Mouse (Mus musculus): Measurements from ENCODE around the gene Tgfb2. TPM values are rescaled to one million over a fixed set of nuclear protein-coding genes. Genes with fewer than 3 reads are reported as not detected.

The Tgfb2 gene
- polyA plus RNA-seq, 1 experiment, result not detected

DNA sequence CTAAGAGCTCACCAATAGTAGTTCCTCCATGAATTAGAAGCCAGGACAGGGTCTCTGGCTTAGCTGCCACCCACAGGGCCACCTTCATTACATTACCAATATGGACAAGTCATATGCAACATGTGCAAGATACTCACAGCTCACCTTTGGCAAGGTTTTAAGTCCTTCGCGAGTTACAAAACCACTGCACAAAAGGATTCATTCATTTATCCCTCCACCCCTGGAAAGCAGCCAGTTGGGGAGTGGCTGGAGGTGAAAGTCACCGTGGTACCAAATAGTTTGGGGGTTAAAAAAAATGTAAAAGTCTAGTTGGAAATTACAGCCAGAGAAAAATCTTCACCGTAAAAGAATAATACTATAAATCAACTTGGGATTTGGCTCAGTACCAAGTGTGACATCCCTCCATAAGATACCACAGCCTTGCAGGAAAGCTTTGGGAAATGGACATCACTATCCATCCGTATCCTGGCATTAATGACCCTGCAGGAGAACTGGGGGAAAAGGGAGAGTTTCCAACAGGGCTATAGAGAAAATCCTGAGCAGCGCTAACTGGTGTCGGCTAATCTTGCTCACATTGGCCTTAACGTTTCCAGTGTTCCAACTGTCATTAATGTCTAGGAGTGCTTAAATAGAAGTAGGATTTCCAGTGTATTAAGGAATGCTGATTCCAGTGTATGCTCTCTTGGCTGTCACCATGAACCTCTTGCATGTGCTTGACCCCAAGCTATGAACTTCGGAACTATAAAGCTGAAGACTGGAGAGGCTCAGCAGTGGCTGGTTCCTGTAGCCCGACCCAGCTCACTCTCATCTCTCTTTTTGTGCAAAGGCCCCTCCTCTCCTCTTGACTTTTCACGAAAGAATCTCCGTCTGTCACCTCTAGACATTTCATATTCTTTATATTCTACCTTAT lies 68.2 kb downstream of the Tgfb2 start:
- TF ChIP-seq TAL1 (IDR thresholded peaks at IDR 0.05; ENCODE audit: low read length) (no peak), GATA1 (IDR thresholded peaks at IDR 0.05; ENCODE audit: low read length) (no peak)

DNA sequence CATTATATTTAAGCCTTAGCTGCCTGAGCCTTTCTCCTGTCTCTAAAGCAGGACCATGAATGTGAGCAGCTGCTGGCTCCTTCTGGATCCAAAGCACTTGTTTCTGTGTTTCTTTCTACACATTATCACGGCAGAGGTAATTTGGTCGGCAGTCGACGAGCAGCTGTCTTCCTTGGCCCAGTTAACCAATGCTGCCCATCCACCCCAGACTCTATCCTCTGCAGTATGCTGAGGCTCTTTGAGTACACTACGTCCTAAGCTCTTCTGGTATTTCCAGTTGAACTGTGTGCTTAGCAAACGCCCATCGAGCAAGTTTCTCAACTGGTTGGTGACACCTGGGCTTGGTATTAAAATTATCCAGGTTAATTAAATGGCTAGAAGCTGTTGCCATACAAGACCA lies 70.7 kb downstream of the Tgfb2 start:
- TF ChIP-seq TAL1 (IDR thresholded peaks at IDR 0.05; ENCODE audit: low read length) (no peak), GATA1 (IDR thresholded peaks at IDR 0.05; ENCODE audit: low read length) (no peak)
- peaks cover 8% of the 10 kb centered on the region for H3K9me3 ChIP-seq (ENCODE audit: control insufficient read depth, low read length)
- no peak overlapping the region for H3K4me3 ChIP-seq (replicated peaks)
- no peaks in the 10 kb centered on the region for H3K4me1 ChIP-seq (ENCODE audit: control insufficient read depth)
- H3K36me3 ChIP-seq (ENCODE audit: control insufficient read depth), result no peaks in the 10 kb centered on the region
- no peaks in the 10 kb centered on the region for H3K27me3 ChIP-seq (ENCODE audit: control insufficient read depth)

More for the DNA sequence above, 68.2 kb downstream of the Tgfb2 start:
- Histone ChIP-seq H3K9me3 (ENCODE audit: control insufficient read depth, low read length) (no peaks in the 10 kb centered on the region; the same call in 1 of the 2 replicates), H3K36me3 (ENCODE audit: control insufficient read depth) (no peaks in the 10 kb centered on the region), H3K4me3 (replicated peaks) (no peak overlapping the region), H3K4me1 (ENCODE audit: control insufficient read depth) (no peaks in the 10 kb centered on the region), H3K27me3 (ENCODE audit: control insufficient read depth) (no peaks in the 10 kb centered on the region)

DNA sequence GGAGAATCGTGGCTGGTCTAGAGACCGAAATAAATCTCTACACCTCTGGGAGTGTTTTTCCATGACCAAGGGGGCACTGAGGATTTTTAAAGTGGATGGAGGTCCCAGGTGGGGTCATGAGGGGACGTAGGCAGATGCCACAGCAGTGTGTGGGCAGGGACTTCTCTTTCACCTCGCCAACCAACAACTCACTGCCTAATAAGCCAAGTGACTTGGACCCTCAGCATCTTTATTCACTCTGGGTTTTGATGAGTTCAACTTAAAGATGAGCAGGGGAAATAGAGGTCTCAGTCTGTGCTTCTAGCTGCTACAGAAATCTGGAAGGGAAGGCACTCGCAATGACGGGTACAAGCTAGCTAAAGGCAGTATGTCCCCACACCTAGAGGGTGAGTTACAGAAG lies 74.3 kb downstream of the Tgfb2 start:
- Histone ChIP-seq H3K9me3 (ENCODE audit: control insufficient read depth, low read length) (peaks cover 12% of the 10 kb centered on the region), H3K36me3 (ENCODE audit: control insufficient read depth) (no peaks in the 10 kb centered on the region), H3K27me3 (ENCODE audit: control insufficient read depth) (no peaks in the 10 kb centered on the region), H3K4me1 (ENCODE audit: control insufficient read depth) (no peaks in the 10 kb centered on the region), H3K4me3 (replicated peaks) (no peak overlapping the region)
- TF ChIP-seq TAL1 (IDR thresholded peaks at IDR 0.05; ENCODE audit: low read length) (no peak), GATA1 (IDR thresholded peaks at IDR 0.05; ENCODE audit: low read length) (no peak)

DNA sequence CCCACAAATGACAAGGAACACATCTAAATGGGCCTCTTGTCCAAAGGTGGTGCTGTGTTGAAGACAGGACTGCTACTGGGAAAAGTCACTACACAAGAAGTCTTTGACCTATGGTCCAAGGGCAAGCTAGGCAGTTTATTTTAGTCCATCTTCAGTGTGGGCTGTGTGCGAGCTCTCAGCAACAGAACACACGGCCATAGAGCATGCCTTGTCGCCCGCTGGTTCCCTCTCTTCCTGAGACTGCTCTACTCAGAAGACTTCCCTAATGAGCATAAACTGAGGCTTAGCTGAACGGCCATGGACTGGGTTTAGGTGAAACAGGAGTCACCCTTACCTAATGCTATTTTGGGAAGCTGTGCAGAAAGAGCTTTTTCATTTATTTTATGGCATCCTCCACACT lies 74.8 kb downstream of the Tgfb2 start:
- no peaks in the 10 kb centered on the region for H3K36me3 ChIP-seq (ENCODE audit: control insufficient read depth)
- no peaks in the 10 kb centered on the region for H3K4me1 ChIP-seq (ENCODE audit: control insufficient read depth)
- peaks cover 12% of the 10 kb centered on the region for H3K9me3 ChIP-seq (ENCODE audit: control insufficient read depth, low read length)
- TF ChIP-seq GATA1 (IDR thresholded peaks at IDR 0.05; ENCODE audit: low read length) (no peak), TAL1 (IDR thresholded peaks at IDR 0.05; ENCODE audit: low read length) (no peak)
- H3K27me3 ChIP-seq (ENCODE audit: control insufficient read depth), result no peaks in the 10 kb centered on the region
- no peak overlapping the region for H3K4me3 ChIP-seq (replicated peaks)

DNA sequence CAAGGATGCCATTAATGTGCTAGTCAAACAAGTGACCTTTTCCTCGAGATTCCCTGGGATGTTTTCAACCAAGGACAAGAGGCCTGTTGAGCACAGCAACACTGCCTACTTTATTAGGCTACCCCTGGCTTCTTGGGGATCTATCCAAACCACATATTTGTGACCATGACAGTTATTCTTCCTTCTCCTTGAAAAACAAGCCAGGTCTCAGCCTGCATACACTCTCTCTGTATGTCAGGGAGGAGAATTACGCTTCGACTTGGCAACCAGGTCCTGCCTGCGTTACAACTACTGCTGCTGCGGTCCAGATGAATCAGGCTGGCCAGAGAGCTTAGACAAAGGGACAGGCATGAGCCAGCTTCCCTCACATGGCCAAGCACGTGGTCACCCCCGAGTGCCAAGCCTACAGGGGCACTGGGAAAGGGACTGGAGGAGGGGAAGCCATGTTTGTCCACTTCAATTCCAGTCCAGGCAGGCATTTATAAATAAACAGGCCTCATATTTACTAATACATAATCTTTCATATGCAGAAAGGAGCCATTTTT lies 78.3 kb downstream of the Tgfb2 start:
- H3K27me3 ChIP-seq (ENCODE audit: control insufficient read depth), result no peaks in the 10 kb centered on the region
- TF ChIP-seq GATA1 (IDR thresholded peaks at IDR 0.05; ENCODE audit: low read length) (no peak), TAL1 (IDR thresholded peaks at IDR 0.05; ENCODE audit: low read length) (no peak)

DNA sequence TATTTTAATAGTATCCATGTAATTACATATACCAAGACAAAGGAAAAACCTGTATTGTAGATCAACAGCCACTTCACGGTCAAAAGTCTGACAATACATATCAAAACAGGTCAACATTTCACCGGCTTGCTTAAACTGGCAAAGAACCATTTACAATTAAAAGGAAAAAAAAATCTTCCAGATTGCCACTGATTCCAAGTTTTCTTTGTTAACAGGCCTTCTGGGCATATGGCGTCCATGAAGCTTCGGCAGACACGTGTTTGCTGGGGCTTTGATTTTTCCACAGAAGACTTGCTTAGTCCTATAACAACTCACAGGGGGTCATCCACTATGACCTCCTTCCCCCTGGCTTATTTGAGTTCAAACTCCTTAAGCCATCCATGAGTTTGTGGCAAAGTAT lies 81.3 kb downstream of the Tgfb2 start:
- H3K9me3 ChIP-seq (ENCODE audit: control insufficient read depth, low read length), result peaks cover 12% of the 10 kb centered on the region
- H3K27me3 ChIP-seq (ENCODE audit: control insufficient read depth), result no peaks in the 10 kb centered on the region
- H3K4me3 ChIP-seq (replicated peaks), result no peak overlapping the region
- no peaks in the 10 kb centered on the region for H3K4me1 ChIP-seq (ENCODE audit: control insufficient read depth)
- H3K36me3 ChIP-seq (ENCODE audit: control insufficient read depth), result no peaks in the 10 kb centered on the region
- TF ChIP-seq TAL1 (IDR thresholded peaks at IDR 0.05; ENCODE audit: low read length), result no peak
- no peak for TF ChIP-seq GATA1 (IDR thresholded peaks at IDR 0.05; ENCODE audit: low read length)

More for the DNA sequence above, 78.3 kb downstream of the Tgfb2 start:
- H3K9me3 ChIP-seq (ENCODE audit: control insufficient read depth, low read length), result peaks cover 16% of the 10 kb centered on the region
- no peak overlapping the region for H3K4me3 ChIP-seq (replicated peaks)
- H3K4me1 ChIP-seq (ENCODE audit: control insufficient read depth), result no peaks in the 10 kb centered on the region
- H3K36me3 ChIP-seq (ENCODE audit: control insufficient read depth), result no peaks in the 10 kb centered on the region

DNA sequence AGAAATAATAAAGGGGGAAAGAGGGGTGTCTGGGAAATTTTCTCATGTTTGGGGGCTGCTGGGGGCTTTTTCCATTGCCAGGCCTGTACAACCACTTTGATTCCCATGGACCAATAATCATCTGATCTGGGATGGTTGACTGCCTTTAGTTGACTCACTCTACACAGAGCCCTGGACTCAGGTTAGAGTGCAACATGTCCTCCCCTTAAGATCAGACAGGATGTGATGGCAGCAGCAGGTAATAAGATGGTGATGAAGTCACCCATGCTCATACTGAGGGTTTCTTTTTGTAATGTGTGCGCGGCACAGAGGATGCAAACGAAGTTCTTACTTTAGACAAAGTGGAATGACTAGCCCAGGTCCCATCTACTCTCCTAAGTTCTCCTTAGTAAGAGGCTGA lies 84.0 kb downstream of the Tgfb2 start:
- Histone ChIP-seq H3K4me1 (ENCODE audit: control insufficient read depth) (no peaks in the 10 kb centered on the region), H3K4me3 (replicated peaks) (no peak overlapping the region), H3K27me3 (ENCODE audit: control insufficient read depth) (no peaks in the 10 kb centered on the region), H3K36me3 (ENCODE audit: control insufficient read depth) (no peaks in the 10 kb centered on the region), H3K9me3 (ENCODE audit: control insufficient read depth, low read length) (peaks cover 12% of the 10 kb centered on the region)
- TF ChIP-seq GATA1 (IDR thresholded peaks at IDR 0.05; ENCODE audit: low read length) (no peak), TAL1 (IDR thresholded peaks at IDR 0.05; ENCODE audit: low read length) (no peak)

DNA sequence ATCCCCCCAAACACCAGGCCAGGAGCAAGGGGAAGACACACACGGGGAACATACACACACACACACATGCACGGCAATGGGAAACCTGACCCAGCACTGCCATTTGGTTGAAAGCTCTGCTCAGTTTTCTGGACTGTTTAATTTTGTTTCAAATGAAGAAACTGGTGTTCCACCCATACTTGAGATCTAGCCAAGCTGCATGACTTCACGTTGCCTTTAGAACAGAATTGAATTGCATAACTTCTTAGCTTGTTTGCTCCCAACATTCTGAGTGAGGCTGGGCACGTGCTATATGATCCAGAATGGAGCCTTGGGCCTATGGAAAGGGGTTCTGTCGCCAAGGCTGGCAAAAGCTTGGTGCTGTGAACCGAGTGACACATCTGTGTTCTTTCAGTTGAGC lies 87.5 kb downstream of the Tgfb2 start:
- Histone ChIP-seq H3K27me3 (ENCODE audit: control insufficient read depth) (no peaks in the 10 kb centered on the region), H3K9me3 (ENCODE audit: control insufficient read depth, low read length) (peaks cover 7% of the 10 kb centered on the region; the same call in 1 of the 2 replicates), H3K4me1 (ENCODE audit: control insufficient read depth) (no peaks in the 10 kb centered on the region), H3K4me3 (replicated peaks) (no peak overlapping the region), H3K36me3 (ENCODE audit: control insufficient read depth) (no peaks in the 10 kb centered on the region)
- TF ChIP-seq TAL1 (IDR thresholded peaks at IDR 0.05; ENCODE audit: low read length) (no peak), GATA1 (IDR thresholded peaks at IDR 0.05; ENCODE audit: low read length) (no peak)

DNA sequence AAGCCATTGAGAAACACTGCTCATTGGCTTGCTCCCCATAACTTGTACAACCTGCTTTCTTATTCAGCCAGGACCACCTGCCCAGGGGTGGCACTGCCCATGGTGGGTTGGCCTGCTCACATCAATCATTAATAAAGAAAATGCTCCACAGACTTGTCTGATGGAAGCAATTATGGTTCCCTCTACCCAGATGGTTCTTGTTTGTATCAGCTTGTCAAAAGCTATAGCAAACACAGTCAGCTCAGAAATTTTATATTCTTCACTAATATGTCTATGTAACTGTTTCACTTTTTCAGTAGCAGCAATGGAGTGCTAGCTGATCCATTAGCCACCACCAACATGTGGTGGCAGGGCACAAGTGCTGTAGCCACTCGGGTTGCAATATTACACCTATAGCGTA lies 94.4 kb downstream of the Tgfb2 start:
- no peaks in the 10 kb centered on the region for H3K9me3 ChIP-seq (ENCODE audit: control insufficient read depth, low read length)
- TF ChIP-seq GATA1 (IDR thresholded peaks at IDR 0.05; ENCODE audit: low read length), result no peak
- no peak for TF ChIP-seq TAL1 (IDR thresholded peaks at IDR 0.05; ENCODE audit: low read length)
- H3K4me1 ChIP-seq (ENCODE audit: control insufficient read depth), result no peaks in the 10 kb centered on the region

More for the DNA sequence above, 94.4 kb downstream of the Tgfb2 start:
- Histone ChIP-seq H3K4me3 (replicated peaks) (no peak overlapping the region), H3K27me3 (ENCODE audit: control insufficient read depth) (no peaks in the 10 kb centered on the region), H3K36me3 (ENCODE audit: control insufficient read depth) (no peaks in the 10 kb centered on the region)

All from erythroblast, embryonic 14.5 days (primary cell).